In the genomic region with DNA sequence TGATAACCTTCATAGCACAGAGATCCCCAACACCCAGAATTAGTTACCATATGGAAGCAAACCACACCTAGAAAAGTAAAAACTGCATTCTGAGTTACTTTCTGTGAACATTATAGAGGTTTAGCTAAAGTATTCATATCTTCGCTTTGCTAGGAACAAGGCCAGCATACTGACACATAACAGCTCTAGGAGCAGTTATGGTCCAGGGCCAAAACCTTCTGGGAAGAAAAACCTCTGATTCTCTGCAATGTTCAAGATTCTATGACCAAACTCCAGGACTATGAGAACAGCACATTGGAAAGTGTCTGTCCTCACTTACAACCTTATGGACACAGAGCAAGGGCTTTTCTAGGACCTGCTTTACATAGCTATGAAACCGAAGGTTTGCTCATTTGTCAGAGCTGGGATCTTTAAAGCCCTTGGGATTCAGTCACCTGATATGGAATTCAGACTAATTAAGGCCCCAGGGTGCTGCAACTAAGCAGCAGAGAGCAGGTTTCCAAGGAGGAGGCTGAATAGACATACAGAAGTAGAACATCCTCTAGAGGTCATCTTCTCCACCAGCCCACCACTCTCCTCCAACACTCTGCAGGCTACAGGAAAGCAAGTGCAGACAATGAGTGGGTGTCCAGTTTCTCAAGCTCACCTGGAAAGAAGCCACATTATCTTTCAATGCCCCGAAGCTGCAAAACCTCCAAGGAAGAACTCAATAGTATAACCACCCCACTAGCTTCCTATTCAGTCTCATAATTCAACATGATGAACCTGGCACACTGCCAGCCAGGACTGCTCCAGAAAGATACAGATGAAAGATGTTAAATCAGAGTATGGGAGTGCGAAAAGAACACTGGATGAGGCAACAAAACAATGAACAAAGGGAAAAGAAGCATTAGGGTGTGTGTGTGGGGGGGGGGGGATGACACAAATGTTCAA, we compare ENCODE assay signal across 7 mouse cellular contexts. TPM values are rescaled to one million over a fixed set of nuclear protein-coding genes. Genes with fewer than 3 reads are reported as not detected.
DNase-seq lines count a peak whose midpoint lies in the region; ATAC-seq and TF ChIP-seq lines count a peak whose summit lies in the region.

No protein-coding gene starts in this region.

- no peak for TF ChIP-seq POLR2A in brain, embryonic 14.5 days (IDR thresholded peaks at IDR 0.05; ENCODE audit: borderline replicate concordance, extremely low read depth, insufficient read depth, insufficient read length, poor library complexity, severe bottlenecking)

- no peaks in the 10 kb centered on the region for H3K36me3 ChIP-seq in intestine, embryonic 14.5 days (ENCODE audit: control insufficient read depth, insufficient read depth, low read length)
- no peaks in the 10 kb centered on the region for H3K36me3 ChIP-seq in intestine, embryonic 16.5 days (ENCODE audit: control insufficient read depth, insufficient read depth, low read length)
- H3K36me3 ChIP-seq in hindbrain, embryonic 11.5 days (ENCODE audit: control insufficient read depth, insufficient read depth, low read length) = no peaks in the 10 kb centered on the region

- no peak overlapping the region for H3K4me3 ChIP-seq in intestine, embryonic 14.5 days (ENCODE audit: low read depth, low read length)
- H3K4me3 ChIP-seq in intestine, embryonic 16.5 days (ENCODE audit: low read length) = no peak overlapping the region
- H3K4me3 ChIP-seq in hindbrain, embryonic 11.5 days (ENCODE audit: low read depth, low read length) = no peak overlapping the region

- H3K9me3 ChIP-seq in intestine, embryonic 14.5 days (ENCODE audit: control insufficient read depth, low read length) = no peaks in the 10 kb centered on the region
- no peaks in the 10 kb centered on the region for H3K9me3 ChIP-seq in intestine, embryonic 16.5 days (ENCODE audit: control insufficient read depth, low read length)
- H3K9me3 ChIP-seq in hindbrain, embryonic 11.5 days (ENCODE audit: control insufficient read depth, low read length) = no peaks in the 10 kb centered on the region

- H3K4me1 ChIP-seq in intestine, embryonic 14.5 days (replicated peaks; ENCODE audit: control insufficient read depth, insufficient read depth, low read length) = no peaks in the 10 kb centered on the region; the same call in 1 of the 2 replicates
- H3K4me1 ChIP-seq in intestine, embryonic 16.5 days (ENCODE audit: control insufficient read depth, insufficient read depth, low read length) = peaks cover 3% of the 10 kb centered on the region; the same call in 1 of the 2 replicates
- no peaks in the 10 kb centered on the region; the same call in 1 of the 2 replicates for H3K4me1 ChIP-seq in hindbrain, embryonic 11.5 days (replicated peaks; ENCODE audit: control insufficient read depth, insufficient read depth, low read length)

- ATAC-seq in intestine, embryonic 14.5 days (replicated peaks; ENCODE audit: low FRiP score, low TSS enrichment, low read depth) = no peak
- ATAC-seq in intestine, embryonic 16.5 days = no peak
- no peak for ATAC-seq in hindbrain, embryonic 11.5 days (ENCODE audit: low FRiP score)

- no peak overlapping the region for H3K4me2 ChIP-seq in intestine, embryonic 14.5 days (ENCODE audit: low read length)
- H3K4me2 ChIP-seq in intestine, embryonic 16.5 days (ENCODE audit: low read depth, low read length) = no peak overlapping the region
- no peak overlapping the region for H3K4me2 ChIP-seq in hindbrain, embryonic 11.5 days (replicated peaks; ENCODE audit: low read depth, low read length)

- no peaks in the 10 kb centered on the region for H3K27me3 ChIP-seq in intestine, embryonic 14.5 days (replicated peaks; ENCODE audit: control insufficient read depth, insufficient read depth, low read length)
- H3K27me3 ChIP-seq in intestine, embryonic 16.5 days (replicated peaks; ENCODE audit: control insufficient read depth, insufficient read depth, low read length) = no peaks in the 10 kb centered on the region
- H3K27me3 ChIP-seq in hindbrain, embryonic 11.5 days (ENCODE audit: control insufficient read depth, insufficient read depth, low read length) = no peaks in the 10 kb centered on the region

- peak; percentile 58 for DNase-seq in intestine, embryonic 14.5 days (ENCODE audit: low spot score)
- DNase-seq in ovary, postnatal 14 days (ENCODE audit: low spot score) = peak; percentile 13
- DNase-seq in ovary, postnatal 36 days (ENCODE audit: low spot score) = no peak
- peak; percentile 28 for DNase-seq in brain, embryonic 14.5 days (ENCODE audit: low read depth)
- DNase-seq in right cerebral cortex, postnatal 25 days = peak; percentile 21
- no peak for DNase-seq in hindbrain, embryonic 11.5 days (ENCODE audit: low spot score)

- no peak for TF ChIP-seq CTCF in brain, embryonic 14.5 days (IDR thresholded peaks at IDR 0.05; ENCODE audit: borderline replicate concordance, extremely low read depth, insufficient read depth, insufficient read length)

- no peak overlapping the region for H3K27ac ChIP-seq in intestine, embryonic 14.5 days (ENCODE audit: low read depth)
- H3K27ac ChIP-seq in intestine, embryonic 16.5 days (ENCODE audit: low read length) = no peak overlapping the region
- no peak overlapping the region for H3K27ac ChIP-seq in hindbrain, embryonic 11.5 days (ENCODE audit: low read depth, low read length)

- H3K9ac ChIP-seq in intestine, embryonic 14.5 days (ENCODE audit: low read length) = no peak overlapping the region
- H3K9ac ChIP-seq in intestine, embryonic 16.5 days (ENCODE audit: low read depth, low read length) = no peak overlapping the region
- H3K9ac ChIP-seq in hindbrain, embryonic 11.5 days (ENCODE audit: low read depth, low read length) = no peak overlapping the region

- 63% methylated on average over 4 of the region's 4 CpGs for WGBS in intestine, embryonic 14.5 days
- 65% methylated on average over 4 of the region's 4 CpGs for WGBS in intestine, embryonic 16.5 days
- 87% methylated on average over 4 of the region's 4 CpGs for WGBS in hindbrain, embryonic 11.5 days

RNA-seq across cellular contexts. Expression of a gene that starts 32.9 kb away (rescaled TPM):
- 14.3 and 16.4 TPM in 2 replicates for polyA plus RNA-seq in intestine, embryonic 14.5 days (2014; fragmentation: Nextera tagmentation; extraction: Ambion mirVana)
- 7.8 TPM in 2 replicates for polyA plus RNA-seq in intestine, embryonic 16.5 days (2015; fragmentation: Nextera tagmentation; extraction: Ambion mirVana)
- polyA plus RNA-seq in brain, embryonic 14.5 days (2012; rRNA removed) = 31.5 and 51.1 TPM in 2 replicates
- polyA plus RNA-seq in hindbrain, embryonic 11.5 days (2014; fragmentation: Nextera tagmentation; extraction: Ambion mirVana) = 15.1 and 24.8 TPM in 2 replicates

RNA-seq across cellular contexts. Expression of a gene that starts 33.5 kb away (rescaled TPM):
- polyA plus RNA-seq in intestine, embryonic 14.5 days (2014; fragmentation: Nextera tagmentation; extraction: Ambion mirVana) = 2.8 and 3.0 TPM in 2 replicates
- polyA plus RNA-seq in intestine, embryonic 16.5 days (2015; fragmentation: Nextera tagmentation; extraction: Ambion mirVana) = 1.6 and 1.7 TPM in 2 replicates
- 1.1 and 2.1 TPM in 2 replicates for polyA plus RNA-seq in brain, embryonic 14.5 days (2012; rRNA removed)
- polyA plus RNA-seq in hindbrain, embryonic 11.5 days (2014; fragmentation: Nextera tagmentation; extraction: Ambion mirVana) = 3.9 and 4.1 TPM in 2 replicates

Comparison
In these comparisons a context has a peak if more than half of its experiments do, and no peak if none do; other contexts are left out.
1. DNase-seq: peak in intestine, embryonic 14.5 days (single experiment), ovary, postnatal 14 days (single experiment), brain, embryonic 14.5 days (single experiment) and right cerebral cortex, postnatal 25 days (single experiment); none in ovary, postnatal 36 days (single experiment) and hindbrain, embryonic 11.5 days (single experiment).